Mouse (Mus musculus) hindbrain, embryonic 12.5 days (tissue): ENCODE measurements around the gene Cd84. TPM values are rescaled to one million over a fixed set of nuclear protein-coding genes. Genes with fewer than 3 reads are reported as not detected.
A peak's percentile ranks its signal among the peaks of the same experiment; 100 is the strongest.
"Not testable (repeated sequence)": the region's sequence is repeated elsewhere in the genome, so short reads cannot be mapped to it uniquely, and the experiment has no call there.

Experiments
- ATAC-seq: fragments of 200-750 bp; cut with Nextera tagmentation; 2 replicates; pipeline ENCODE4 v1.8.0; 2017; ENCODE audit warnings: moderate TSS enrichment; ENCODE audit not compliant: low FRiP score
- H3K27ac ChIP-seq: fragments of 300-500 bp; sonication (generic); 2 replicates; pipeline ENCODE4 v1.5.1; 2016; ENCODE audit warnings: mild to moderate bottlenecking
- H3K27me3 ChIP-seq: fragments of 300-500 bp; sonication (generic); 2 replicates; pipeline ENCODE4 v1.6.1; 2016; ENCODE audit warnings: mild to moderate bottlenecking
- H3K36me3 ChIP-seq: fragments of 300-500 bp; sonication (generic); 2 replicates; pipeline ENCODE4 v1.6.1; 2016; ENCODE audit warnings: mild to moderate bottlenecking
- H3K4me1 ChIP-seq: fragments of 300-500 bp; sonication (generic); 2 replicates; pipeline ENCODE4 v1.6.1; 2016
- H3K4me2 ChIP-seq: fragments of 300-500 bp; sonication (generic); replicated peaks from 2 replicates; pipeline ENCODE4 v1.6.1; 2016; ENCODE audit warnings: mild to moderate bottlenecking
- H3K4me3 ChIP-seq: fragments of 300-500 bp; sonication (generic); 2 replicates; pipeline ENCODE4 v1.5.1; 2016; ENCODE audit warnings: mild to moderate bottlenecking
- H3K9ac ChIP-seq: fragments of 300-500 bp; sonication (generic); 2 replicates; pipeline ENCODE4 v1.6.1; 2016; ENCODE audit warnings: mild to moderate bottlenecking, moderate library complexity
- H3K9me3 ChIP-seq: fragments of 300-500 bp; sonication (generic); replicated peaks from 2 replicates; pipeline ENCODE4 v1.6.1; 2016; ENCODE audit warnings: mild to moderate bottlenecking
- WGBS: fragments of 180-500 bp; shearing (Covaris S2); methylation state at CpG from one replicate; pipeline ENCODE4 v1.1.7; 2016; 5-methylcytosine and 5-hydroxymethylcytosine counted together
- polyA plus RNA-seq: library from polyadenylated mRNA; unstranded; fragments of >200 nt; fragmentation: Nextera tagmentation; extraction: Ambion mirVana; gene quantifications from 2 replicates; pipeline ENCODE4 v1.2.1, GENCODE M21; 2016

The Cd84 gene
- polyA plus RNA-seq, result 0.85 and 1.3 TPM in 2 replicates

- no peaks in the 10 kb centered on the region for H3K36me3 ChIP-seq
- no peaks in the 10 kb centered on the region for H3K4me1 ChIP-seq
- 96% methylated on average over 3 of the region's 3 CpGs for WGBS
- no peak for ATAC-seq
- no peaks in the 10 kb centered on the region for H3K9me3 ChIP-seq
- no peak within 1 kb of the TSS for H3K27ac ChIP-seq
- no peak within 1 kb of the TSS for H3K4me2 ChIP-seq
- no peaks in the 10 kb centered on the region for H3K27me3 ChIP-seq
- H3K4me3 ChIP-seq, result no peak within 1 kb of the TSS
- H3K9ac ChIP-seq, result no peak within 1 kb of the TSS
Observed at GRCm38 (mm10) chr1:171839488-171839887, at the start of gene Cd84. Cd84 (plus strand) TSS chr1:171839697.

DNA sequence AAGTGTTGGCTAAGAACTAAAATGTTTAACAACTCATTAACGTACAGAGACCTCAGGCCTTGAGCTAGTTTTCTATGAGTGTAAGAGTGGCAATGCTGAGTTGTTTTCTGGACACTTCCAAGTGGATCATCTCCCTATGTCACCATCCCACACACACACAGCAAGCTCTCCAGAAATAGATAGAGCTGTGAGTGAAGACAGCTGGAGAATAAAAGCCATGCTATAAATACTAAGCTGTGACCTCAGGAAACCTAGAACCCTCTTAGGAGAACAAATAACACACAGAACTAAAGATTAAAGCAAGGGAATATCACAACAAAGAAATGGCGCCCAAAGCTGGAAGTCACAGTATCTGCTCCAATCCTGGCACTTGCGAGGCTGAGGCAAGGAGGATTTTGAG, 48.0 kb upstream of the Cd84 start:
- H3K36me3 ChIP-seq, result no peaks in the 10 kb centered on the region
- WGBS, result 88% methylated on average over 3 of the region's 3 CpGs
- H3K4me3 ChIP-seq, result no peak overlapping the region
- no peak for ATAC-seq
- no peaks in the 10 kb centered on the region for H3K27me3 ChIP-seq
- no peak overlapping the region for H3K4me2 ChIP-seq
- no peaks in the 10 kb centered on the region for H3K4me1 ChIP-seq
- H3K9ac ChIP-seq, result no peak overlapping the region
- H3K9me3 ChIP-seq, result no peaks in the 10 kb centered on the region
- H3K27ac ChIP-seq, result no peak overlapping the region

GRCm38 (mm10) chr1:171796185-171796584, 43.3 kb upstream of the Cd84 start:
- 86% methylated on average over 2 of the region's 2 CpGs for WGBS
- ATAC-seq, result no peak
- H3K9ac ChIP-seq, result no peak overlapping the region

DNA sequence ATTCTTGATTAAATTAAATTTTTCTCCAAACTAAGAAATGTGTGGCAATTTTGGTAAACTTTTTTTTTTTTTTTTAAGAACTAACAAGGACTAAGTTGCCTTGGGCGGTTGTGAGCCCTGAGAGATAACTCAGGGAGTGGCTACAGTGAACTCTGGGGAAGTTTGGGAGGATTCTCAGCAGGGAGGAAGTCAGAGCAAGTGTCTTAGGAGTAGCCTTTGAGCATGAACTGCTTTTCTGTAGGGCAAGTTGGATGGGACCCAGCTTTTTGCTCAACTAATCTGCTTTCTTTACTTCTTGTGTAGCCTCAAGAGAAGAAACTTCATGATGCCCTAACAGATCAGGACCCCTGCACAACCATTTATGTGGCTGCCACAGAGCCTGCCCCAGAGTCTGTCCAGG, 41.7 kb upstream of the Cd84 start:
- H3K9me3 ChIP-seq, result no peaks in the 10 kb centered on the region
- no peak overlapping the region for H3K4me2 ChIP-seq
- WGBS, result 59% methylated on average over 1 of the region's 1 CpGs
- H3K27me3 ChIP-seq, result no peaks in the 10 kb centered on the region
- H3K4me1 ChIP-seq, result no peaks in the 10 kb centered on the region
- ATAC-seq, result no peak
- no peak overlapping the region for H3K27ac ChIP-seq
- H3K9ac ChIP-seq, result no peak overlapping the region
- H3K36me3 ChIP-seq, result no peaks in the 10 kb centered on the region
- H3K4me3 ChIP-seq, result no peak overlapping the region

More at GRCm38 (mm10) chr1:171796185-171796584, 43.3 kb upstream of the Cd84 start:
- H3K27ac ChIP-seq, result no peak overlapping the region
- no peak overlapping the region for H3K4me2 ChIP-seq
- no peak overlapping the region for H3K4me3 ChIP-seq
- H3K9me3 ChIP-seq, result no peaks in the 10 kb centered on the region
- no peaks in the 10 kb centered on the region for H3K36me3 ChIP-seq
- H3K4me1 ChIP-seq, result no peaks in the 10 kb centered on the region
- no peaks in the 10 kb centered on the region for H3K27me3 ChIP-seq

DNA sequence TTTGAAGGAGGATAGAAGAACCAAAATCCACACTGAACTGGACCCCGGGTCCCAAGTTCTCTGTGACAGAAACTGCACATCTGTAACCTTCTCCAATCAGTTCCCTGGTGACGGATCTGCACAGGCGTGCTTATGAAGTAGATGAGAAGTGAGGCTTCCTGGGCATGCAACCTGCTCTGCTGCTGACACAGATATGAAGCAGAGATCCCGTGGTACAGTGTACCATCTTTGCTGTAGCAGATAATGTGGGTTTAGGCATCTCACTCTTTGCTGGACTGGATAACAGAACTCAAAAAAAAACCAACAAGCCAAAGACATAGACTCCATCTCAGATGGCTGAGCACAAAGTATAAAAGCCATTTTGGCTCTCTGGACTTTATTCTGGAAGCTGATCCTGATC, 39.8 kb upstream of the Cd84 start:
- Histone ChIP-seq H3K4me1 (no peaks in the 10 kb centered on the region), H3K9me3 (no peaks in the 10 kb centered on the region), H3K4me3 (no peak overlapping the region), H3K9ac (no peak overlapping the region), H3K36me3 (no peaks in the 10 kb centered on the region), H3K4me2 (no peak overlapping the region), H3K27me3 (no peaks in the 10 kb centered on the region), H3K27ac (no peak overlapping the region)
- 82% methylated on average over 4 of the region's 4 CpGs for WGBS
- ATAC-seq, result no peak

DNA sequence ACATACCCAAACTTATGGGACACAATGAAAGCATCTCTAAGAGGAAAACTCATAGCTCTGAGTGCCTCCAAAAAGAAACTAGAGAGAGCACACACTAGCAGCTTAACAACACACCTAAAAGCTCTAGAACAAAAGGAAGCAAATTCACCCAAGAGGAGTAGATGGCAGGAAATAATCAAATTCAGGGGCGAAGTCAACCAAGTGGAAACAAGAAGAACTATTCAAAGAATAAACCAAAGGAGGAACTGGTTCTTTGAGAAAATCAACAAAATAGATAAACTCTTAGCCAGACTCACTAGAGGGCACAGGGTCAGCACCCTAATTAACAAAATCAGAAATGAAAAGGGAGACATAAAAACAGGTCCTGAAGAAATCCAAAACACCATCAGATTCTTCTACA, 28.4 kb upstream of the Cd84 start:
- not testable (repeated sequence) for H3K4me2 ChIP-seq, H3K4me3 ChIP-seq, ATAC-seq, H3K9me3 ChIP-seq, H3K9ac ChIP-seq, H3K27ac ChIP-seq, H3K4me1 ChIP-seq, H3K36me3 ChIP-seq, H3K27me3 ChIP-seq
- 93% methylated on average over 1 of the region's 1 CpGs for WGBS

DNA sequence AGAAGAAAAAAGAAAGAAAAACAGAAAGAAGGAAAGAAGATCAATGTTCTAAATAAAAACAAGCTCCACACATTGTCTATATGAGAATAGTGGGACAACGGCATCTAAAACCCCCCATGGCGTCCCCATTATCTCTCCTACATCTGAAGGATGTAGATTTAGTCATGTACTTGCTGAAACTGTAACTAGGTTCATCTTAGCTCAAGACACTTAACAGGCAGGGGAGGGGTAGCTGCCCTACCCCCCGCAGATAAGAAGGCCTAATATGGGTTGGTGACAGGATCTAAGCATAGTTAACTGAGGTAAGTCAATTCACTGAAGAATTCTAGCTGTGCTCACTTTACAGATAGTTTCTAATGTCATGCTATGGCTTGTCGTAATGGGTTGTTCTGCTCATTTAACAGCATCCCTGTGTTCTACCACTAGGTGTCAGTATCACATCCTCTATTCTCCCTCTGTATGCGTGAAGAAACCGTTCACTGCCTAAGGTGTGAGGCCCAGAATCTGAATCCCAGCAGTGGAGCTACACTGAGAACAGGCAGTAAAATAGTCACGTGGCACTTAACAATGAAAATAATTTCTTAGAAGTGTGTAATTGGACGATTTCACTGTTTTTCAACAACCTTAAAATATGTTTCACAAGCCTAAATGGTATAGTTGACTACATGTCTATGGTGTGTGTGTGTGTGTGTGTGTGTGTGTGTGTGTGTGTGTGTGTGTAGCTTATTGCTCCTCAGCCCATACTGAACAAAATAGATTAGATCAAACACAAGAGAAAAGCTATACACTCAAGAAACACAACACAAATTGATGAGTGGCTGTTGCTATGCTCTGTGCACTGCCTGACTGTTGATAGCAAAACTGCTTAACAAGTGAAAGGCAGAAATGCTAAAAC, 23.7 kb upstream of the Cd84 start:
- peak; percentile 95 for ATAC-seq
- no peaks in the 10 kb centered on the region for H3K9me3 ChIP-seq
- H3K9ac ChIP-seq, result no peak overlapping the region
- no peak overlapping the region for H3K4me3 ChIP-seq
- no peak overlapping the region for H3K4me2 ChIP-seq
- 13% methylated on average over 8 of the region's 8 CpGs for WGBS
- H3K27me3 ChIP-seq, result no peaks in the 10 kb centered on the region
- no peaks in the 10 kb centered on the region for H3K36me3 ChIP-seq
- no peaks in the 10 kb centered on the region for H3K4me1 ChIP-seq
- no peak overlapping the region for H3K27ac ChIP-seq

DNA sequence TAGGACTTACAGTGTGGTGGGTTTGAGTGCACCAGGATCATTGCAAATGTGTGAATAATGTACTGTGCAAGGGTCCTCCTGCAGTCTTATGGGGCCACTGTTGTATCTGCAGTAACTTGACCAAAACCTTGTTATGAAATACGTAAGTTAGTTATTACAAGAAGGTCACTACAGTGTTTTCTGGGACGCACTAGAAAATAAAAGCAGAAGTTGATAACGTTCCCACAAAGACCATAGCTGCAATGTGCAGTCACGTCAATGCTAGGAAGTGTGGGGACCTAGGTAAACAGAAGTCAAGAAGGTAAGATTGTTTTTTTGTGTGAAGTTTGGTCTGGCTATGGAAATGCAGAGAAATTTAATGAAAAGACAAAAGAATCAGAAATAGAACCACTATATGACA, 22.5 kb upstream of the Cd84 start:
- ATAC-seq, result no peak
- WGBS, result 90% methylated on average over 4 of the region's 4 CpGs
- no peak overlapping the region for H3K4me2 ChIP-seq
- H3K27ac ChIP-seq, result no peak overlapping the region
- H3K36me3 ChIP-seq, result no peaks in the 10 kb centered on the region
- no peaks in the 10 kb centered on the region for H3K4me1 ChIP-seq
- H3K9me3 ChIP-seq, result no peaks in the 10 kb centered on the region
- H3K4me3 ChIP-seq, result no peak overlapping the region
- no peaks in the 10 kb centered on the region for H3K27me3 ChIP-seq
- no peak overlapping the region for H3K9ac ChIP-seq

DNA sequence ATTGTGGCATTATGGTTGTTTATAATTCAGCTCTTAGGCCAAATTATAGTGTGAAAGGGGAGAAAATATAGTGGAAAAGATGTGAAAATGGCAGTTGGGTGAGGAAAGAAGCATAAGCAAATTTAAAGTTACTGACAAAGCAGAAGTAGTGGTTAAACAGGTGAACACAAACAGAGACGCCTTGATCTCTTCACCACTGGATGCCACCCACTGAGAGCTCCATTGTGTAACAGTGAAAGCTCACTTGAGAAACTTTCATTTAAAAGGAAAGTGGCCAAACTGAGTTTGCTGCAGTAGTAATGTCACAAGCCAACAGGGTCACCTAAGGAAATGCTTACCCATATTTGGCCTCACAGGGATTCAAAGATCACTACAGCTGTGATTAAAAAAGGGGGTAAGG, 18.2 kb upstream of the Cd84 start:
- no peak overlapping the region for H3K4me2 ChIP-seq
- ATAC-seq, result no peak
- H3K27me3 ChIP-seq, result no peaks in the 10 kb centered on the region
- no peaks in the 10 kb centered on the region for H3K36me3 ChIP-seq
- H3K4me3 ChIP-seq, result no peak overlapping the region
- H3K4me1 ChIP-seq, result no peaks in the 10 kb centered on the region
- no peak overlapping the region for H3K9ac ChIP-seq
- no peak overlapping the region for H3K27ac ChIP-seq
- WGBS, result 14% methylated on average over 1 of the region's 1 CpGs
- H3K9me3 ChIP-seq, result no peaks in the 10 kb centered on the region

DNA sequence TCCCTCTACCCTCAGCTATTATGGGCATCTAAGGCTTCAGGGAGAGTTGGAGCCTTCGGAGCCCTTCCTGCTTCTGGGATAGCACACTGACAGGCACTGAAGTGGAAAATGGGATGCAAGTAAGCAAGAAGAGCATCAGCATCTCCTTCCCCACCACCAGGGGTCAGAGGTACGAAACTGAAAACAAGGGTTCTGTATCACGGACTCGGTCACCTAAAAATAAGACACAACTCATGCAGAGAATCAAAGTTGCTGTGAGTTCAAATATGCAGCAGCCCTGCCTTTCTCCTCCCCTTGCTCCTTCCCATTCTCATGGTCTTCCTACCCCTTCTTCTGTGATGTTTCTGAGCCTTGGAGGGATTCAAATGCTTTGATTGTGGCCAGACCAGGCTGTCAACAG, 14.0 kb upstream of the Cd84 start:
- H3K4me2 ChIP-seq, result no peak overlapping the region
- H3K4me1 ChIP-seq, result no peaks in the 10 kb centered on the region
- no peaks in the 10 kb centered on the region for H3K9me3 ChIP-seq
- H3K4me3 ChIP-seq, result no peak overlapping the region
- ATAC-seq, result no peak
- H3K9ac ChIP-seq, result no peak overlapping the region
- 39% methylated on average over 4 of the region's 4 CpGs for WGBS
- H3K36me3 ChIP-seq, result no peaks in the 10 kb centered on the region
- no peak overlapping the region for H3K27ac ChIP-seq
- H3K27me3 ChIP-seq, result no peaks in the 10 kb centered on the region

- no peak for ATAC-seq
- no peaks in the 10 kb centered on the region for H3K4me1 ChIP-seq
- no peaks in the 10 kb centered on the region for H3K27me3 ChIP-seq
- no peaks in the 10 kb centered on the region for H3K36me3 ChIP-seq
- H3K27ac ChIP-seq, result no peak overlapping the region
- H3K4me2 ChIP-seq, result no peak overlapping the region
- no peak overlapping the region for H3K9ac ChIP-seq
- H3K9me3 ChIP-seq, result no peaks in the 10 kb centered on the region
- H3K4me3 ChIP-seq, result no peak overlapping the region
Observed at GRCm38 (mm10) chr1:171826164-171826563, 13.3 kb upstream of the Cd84 start.

GRCm38 (mm10) chr1:171827674-171828073, 11.8 kb upstream of the Cd84 start:
- no peak for ATAC-seq
- H3K4me2 ChIP-seq, result no peak overlapping the region
- no peak overlapping the region for H3K9ac ChIP-seq
- no peaks in the 10 kb centered on the region for H3K4me1 ChIP-seq
- no peak overlapping the region for H3K27ac ChIP-seq
- H3K9me3 ChIP-seq, result no peaks in the 10 kb centered on the region
- H3K27me3 ChIP-seq, result no peaks in the 10 kb centered on the region
- H3K36me3 ChIP-seq, result no peaks in the 10 kb centered on the region
- no peak overlapping the region for H3K4me3 ChIP-seq

DNA sequence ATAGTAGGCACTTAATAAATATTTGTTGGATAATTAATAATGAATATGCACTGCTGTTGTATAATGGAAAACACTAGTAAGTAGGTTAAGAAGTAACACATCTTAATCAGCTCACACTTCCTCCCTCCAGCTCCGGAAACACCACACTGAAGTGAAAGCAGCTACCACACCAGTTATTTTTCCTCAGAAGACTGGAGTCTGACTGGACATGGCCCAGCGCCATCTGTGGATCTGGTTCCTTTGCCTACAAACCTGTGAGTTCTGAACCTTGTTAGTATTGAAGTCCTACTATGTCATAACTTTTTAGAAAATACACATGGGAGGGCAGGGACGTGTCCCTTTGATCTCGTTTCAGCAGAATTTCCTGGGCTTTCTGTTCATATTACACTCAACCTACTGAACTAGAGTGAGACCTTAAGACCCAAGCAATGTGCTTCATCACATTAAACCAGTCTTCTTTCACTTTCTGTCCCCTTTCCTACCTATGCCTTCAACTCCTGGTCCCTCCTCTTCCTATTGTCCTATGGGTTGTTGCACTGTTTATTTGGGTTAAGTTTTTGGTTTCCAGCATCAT, 1.0 kb downstream of the Cd84 start:
- Histone ChIP-seq H3K27me3 (no peaks in the 10 kb centered on the region), H3K27ac (no peak overlapping the region), H3K36me3 (no peaks in the 10 kb centered on the region), H3K4me3 (no peak overlapping the region), H3K4me1 (no peaks in the 10 kb centered on the region), H3K4me2 (no peak overlapping the region), H3K9ac (no peak overlapping the region), H3K9me3 (no peaks in the 10 kb centered on the region)
- no peak for ATAC-seq
- WGBS, result 84% methylated on average over 4 of the region's 4 CpGs
